Mouse (Mus musculus) megakaryocyte, embryonic 14.5 days (primary cell): Measurements from ENCODE around the gene Map3k12.

ENCODE experiments used
- FLI1 ChIP-seq: IDR thresholded peaks from 2 replicates; pipeline ENCODE4 v1.6.1; 2012; ENCODE audit warnings: low read length, inconsistent platforms, mixed read lengths
- GATA1 ChIP-seq: IDR thresholded peaks from 3 replicates; pipeline ENCODE4 v1.6.1; 2012; ENCODE audit warnings: mixed read lengths, low read length, inconsistent platforms, borderline replicate concordance

DNA sequence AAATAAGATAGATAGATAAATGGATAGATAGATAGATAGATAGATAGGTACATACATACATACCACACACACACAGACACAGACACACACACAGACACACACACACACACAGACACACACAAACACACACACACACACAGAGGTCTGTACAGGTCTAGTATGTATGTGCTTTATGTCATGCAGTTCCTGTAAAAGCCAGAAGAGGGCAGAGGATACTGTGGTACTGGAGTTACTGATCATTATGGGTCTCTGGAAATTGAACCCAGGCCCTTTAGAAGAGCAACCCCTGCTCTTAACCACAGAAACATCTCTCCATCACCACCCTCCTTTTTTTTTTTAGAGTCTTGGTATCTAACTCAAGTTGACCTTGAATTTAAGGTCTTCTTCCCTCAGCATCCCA lies 53.2 kb downstream of the Map3k12 start:
- TF ChIP-seq GATA1 (no peak), FLI1 (no peak)
